Mouse (Mus musculus): ENCODE measurements around the gene Adamts2.

Adamts2 gene

DNA sequence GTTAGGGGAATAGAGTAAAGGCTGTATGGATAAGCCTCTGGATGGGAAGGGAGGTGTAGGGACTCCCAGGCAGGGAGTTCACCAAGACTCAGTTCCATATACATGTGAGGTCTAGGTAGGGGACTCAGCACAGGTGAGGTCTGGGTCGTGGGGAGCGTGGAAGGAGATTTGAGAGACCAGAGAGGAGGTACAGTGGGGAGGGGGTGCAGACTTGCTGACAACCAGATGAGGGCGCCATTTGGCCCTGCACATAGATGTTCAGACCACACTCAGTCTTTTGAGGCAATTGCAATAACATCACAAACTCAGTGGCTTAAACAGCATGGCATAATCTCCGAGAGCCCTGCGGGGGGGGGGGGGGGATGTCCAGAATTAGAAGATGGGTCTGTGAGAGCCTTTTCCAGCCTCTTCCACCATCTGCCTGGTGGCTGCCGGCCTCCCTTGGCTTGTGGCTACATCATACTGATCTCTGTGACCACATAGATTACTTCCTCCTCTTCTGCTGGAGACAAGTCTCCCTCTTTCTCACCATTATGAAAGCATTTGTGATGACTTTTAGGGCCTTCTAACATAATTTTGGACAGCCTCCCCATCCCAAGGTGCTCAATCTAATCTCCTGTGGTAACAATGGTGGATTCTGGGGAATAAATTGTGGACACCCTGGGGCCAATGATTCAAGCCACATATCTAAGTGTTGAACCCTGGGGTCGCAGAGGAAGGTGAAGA is 71.8 kb downstream of the Adamts2 start:
- no peak for DNase-seq

DNA sequence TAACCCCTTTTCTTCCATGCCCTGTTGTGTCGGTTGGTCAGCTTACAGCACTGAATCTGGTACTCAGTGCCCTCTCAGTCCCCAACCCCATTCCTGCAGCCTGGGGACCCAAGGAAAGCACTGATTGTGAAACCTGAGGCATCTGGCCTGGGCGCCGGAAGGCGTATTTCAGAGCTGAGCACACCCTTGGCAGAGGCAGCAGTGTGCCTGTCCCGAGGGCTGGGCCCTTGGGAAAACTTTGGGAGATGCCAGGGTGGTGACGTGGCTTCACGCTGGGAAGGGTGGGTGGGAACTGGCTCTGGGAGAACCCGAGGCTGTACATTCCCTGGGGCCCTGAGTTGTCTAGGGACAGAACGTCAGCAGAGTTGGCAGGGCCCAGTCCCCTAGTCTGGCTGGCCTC is 72.5 kb downstream of the Adamts2 start:
- DNase-seq: no peak

DNA sequence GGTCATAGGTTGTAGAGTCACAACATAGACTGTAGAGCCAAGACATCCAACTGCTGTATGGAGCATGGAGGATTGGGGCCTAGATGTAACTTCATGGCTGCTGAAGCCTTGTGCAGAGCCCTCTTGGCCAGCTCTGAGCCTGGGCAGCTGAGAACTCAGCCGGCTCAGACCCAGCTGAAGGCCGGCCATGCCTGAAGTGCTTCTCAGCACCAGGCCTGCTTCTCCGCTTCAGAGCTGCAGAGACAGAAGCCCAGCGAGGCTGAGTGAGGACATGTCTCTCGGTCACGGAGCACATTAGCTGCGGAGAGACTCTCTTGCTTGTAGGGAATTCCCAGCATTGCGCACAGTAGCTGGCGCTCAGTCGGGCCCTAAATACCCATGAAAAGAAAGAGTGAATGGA is 76.8 kb downstream of the Adamts2 start:
- no peak for DNase-seq

DNA sequence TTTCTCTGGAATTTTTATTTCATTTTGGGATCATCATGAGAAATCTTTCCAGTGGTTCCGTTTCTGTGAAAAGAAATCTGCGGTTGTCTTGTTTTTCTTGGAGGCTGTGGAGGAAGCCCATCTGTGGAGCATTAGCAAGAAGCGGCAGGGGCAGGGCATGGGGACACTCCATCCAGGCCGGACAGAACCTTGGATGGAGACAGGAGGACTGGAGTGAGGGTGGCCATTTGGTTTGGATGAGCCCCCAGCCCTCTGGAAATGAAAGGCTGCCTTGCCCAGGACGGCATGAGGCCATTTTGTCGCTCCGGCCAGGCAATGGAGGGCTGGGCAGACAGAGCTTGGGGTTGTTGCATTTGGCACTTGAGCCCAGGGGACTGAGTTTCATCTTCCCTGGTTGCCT is 80.1 kb downstream of the Adamts2 start:
- DNase-seq: no peak

DNA sequence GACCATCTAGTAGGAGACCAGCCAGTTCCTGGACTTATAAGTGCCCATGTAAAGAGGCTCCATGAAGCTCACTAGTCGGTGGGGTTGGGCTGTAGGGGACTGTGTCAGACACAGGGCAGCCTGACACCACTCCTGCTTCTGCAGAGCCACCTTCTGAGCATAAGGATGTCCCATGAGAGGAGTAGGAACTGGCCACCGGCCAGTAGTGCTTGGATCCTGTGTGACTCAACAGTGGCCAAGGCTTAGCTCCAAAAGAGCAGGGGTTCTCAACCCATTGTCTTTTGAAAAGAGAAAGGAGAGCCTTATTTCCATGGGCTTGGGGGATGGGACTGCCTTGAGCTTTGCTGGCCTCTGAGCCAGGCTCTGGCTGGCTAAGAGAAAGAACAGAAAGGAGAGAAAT is 81.9 kb downstream of the Adamts2 start:
- no peak for DNase-seq

DNA sequence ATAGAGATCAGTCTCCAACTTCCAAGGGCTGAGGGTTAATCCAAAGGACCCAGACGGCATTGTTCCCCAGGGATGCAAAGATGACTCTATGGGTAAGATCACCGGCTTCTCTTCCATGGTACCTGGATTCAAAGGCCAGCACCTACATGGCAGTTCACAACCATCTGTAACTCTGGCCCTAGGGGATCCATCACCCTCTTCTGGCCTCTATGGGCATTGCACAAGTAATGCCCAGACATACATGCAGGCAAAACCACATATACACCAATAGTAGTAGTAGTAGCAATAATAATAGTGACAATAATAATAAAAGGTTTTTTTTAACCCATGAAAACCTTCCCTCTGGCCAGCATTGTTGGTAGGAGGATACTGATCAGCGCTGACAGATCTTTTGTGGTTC is 86.7 kb downstream of the Adamts2 start:
- no peak for DNase-seq

DNA sequence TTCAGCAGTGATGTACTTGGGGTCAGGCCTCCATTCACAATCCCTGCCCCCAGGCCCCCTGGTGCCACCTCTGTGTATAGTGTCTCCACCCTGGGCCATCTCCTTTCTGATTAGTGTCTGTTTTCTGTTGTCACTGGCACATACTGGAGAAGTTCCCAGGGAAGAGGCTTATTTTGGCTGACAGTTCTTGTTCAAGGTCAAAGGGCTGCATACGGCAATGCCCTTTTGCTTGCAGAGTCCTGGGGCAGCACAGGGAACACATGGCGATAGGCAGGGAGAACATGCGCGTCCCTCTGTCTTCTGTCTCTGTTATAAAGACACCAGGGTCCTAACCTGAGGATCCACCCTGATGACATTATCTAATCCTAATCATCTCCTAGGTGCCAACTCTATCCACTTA is 87.8 kb downstream of the Adamts2 start:
- DNase-seq: no peak

DNA sequence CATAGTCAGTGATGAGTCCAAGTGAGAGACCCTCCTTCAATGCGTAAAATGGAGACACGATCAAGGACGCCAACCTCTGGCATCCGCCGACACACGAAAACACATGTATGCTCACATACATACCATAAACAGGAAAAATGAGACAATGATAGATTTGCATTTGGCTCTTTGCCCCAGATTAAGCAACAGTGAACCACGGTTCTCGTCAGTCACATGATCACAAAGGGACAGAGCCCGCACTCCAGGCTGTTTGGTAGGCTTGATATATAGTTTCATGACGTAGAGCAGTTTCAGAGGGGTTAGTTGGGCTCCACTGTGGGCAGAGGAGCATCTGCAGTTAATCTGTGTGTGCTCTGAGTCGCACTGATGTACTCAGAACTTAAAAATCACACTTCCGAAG is 98.1 kb downstream of the Adamts2 start:
- DNase-seq: no peak

DNA sequence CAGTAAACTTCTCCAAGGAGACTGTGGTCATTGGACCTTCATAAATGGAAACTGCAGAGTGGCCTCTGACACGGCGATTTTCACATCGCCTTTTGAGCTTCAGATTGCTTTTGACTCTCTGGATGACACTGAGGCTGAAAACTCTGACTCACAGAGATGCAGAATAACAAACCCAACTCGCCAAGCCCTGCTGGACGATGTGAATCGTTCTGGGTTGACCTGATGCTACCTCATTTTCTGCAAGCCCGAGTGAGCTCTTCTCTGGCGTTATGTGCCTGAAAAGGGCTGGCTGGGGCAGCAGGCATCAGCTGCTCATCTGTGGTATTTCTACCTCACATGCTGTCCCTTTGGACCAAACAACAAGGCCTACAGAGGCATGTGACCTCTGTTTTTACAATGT is 98.6 kb downstream of the Adamts2 start:
- DNase-seq: no peak

DNA sequence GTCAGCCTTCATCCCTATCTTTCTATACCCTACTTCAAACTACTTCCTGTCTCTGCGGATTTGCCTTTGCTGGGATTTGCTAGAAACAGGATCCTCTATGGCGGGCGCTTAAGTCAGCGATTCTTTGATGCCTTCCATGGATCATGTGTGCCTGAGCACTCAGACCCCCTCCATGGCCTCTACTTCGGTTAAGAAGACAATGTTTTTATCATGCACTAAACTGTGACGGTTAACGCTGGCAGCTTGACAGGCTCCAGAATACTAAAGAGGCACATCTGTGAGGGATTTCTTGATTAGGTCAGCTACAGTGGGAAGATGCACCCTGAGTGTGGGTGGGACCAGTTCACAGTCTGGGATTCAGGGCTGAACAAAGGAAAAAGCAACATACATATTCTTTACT is 101.5 kb downstream of the Adamts2 start:
- DNase-seq: no peak

DNA sequence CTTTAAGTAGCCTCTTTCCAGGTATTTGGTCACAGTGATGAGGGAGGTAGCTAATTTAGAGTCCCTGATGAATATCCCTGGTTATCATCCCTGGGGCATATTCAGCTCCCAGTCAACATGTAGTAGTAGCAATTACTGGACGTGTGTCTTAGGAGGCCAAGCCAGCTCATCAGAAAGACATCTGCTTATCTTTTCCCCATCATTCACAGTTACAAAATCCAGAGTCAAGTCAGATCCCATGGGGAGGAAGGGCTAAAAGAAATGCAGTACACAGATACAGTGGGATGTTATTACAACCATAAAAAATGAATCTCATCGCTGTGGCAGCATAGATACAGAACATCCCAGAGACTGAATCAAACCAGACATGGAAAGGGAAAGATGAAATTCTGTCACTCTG is 102.6 kb downstream of the Adamts2 start:
- no peak for DNase-seq

DNA sequence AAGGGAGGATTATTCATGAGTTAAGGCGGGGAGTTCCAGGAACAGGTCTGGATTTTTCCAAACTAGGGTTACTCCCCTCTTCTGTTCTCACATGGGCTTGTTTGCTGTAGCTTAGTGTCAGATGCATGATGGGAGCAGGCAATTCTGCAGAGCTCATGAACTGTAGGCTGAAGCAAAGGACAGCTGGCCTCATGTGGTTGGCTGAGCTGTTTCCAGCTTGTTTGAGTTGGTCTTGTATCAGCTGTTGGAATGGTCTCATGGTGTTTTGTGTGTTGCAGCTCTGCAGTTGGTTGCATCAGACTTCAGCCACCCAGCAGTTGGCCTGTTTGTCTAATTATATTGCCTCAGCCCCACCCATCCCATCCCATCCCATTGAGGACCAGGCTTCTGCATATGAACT is 105.4 kb downstream of the Adamts2 start:
- DNase-seq: no peak

DNA sequence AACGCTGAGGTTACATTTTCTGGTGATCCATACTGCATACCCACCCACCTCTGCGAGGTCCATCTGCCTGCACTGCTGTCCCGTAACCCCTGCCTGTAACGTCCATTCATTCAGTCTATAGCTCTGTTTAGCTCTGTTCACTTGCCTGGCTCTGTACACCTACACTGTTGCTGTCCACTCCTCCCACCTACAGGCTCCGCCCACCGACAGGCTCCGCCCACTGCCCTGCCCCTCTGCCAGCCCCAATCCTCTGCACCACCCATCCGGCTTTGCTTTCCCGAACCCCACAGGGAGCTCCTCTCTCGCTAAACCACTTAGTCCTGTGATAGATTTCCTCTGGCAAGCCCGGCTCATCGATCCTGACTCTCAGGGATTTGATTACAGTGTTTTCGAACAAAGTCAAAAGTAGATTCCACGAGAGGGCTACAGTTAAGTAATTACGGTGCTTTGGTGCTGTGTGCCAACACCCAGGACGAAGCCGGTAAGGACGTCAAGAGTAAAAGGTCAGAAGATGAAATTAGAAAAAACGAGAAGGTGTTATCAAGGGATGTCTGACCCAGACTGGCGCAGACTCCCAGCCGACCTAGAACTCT is 111.8 kb downstream of the Adamts2 start:
- no peak for DNase-seq

DNA sequence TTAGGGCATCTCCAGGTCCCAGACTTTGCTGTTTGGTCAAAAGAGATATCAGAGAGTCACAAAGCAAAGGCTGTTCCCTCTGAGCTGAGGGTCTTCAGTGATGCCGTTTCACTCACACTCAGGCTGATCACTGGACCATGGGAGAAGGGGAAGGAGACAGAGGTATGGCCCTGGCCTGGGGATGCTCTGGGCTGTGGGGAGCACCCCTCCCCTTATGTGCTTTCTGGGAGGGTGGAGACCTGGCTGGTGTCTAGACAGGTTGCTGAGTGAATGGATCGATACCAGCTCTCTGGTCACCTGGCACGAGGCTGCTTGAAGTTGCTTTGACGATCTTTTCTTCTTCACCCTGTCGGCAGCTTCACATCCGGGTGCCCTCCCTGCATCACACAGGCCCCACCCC is 113.2 kb downstream of the Adamts2 start:
- no peak for DNase-seq

DNA sequence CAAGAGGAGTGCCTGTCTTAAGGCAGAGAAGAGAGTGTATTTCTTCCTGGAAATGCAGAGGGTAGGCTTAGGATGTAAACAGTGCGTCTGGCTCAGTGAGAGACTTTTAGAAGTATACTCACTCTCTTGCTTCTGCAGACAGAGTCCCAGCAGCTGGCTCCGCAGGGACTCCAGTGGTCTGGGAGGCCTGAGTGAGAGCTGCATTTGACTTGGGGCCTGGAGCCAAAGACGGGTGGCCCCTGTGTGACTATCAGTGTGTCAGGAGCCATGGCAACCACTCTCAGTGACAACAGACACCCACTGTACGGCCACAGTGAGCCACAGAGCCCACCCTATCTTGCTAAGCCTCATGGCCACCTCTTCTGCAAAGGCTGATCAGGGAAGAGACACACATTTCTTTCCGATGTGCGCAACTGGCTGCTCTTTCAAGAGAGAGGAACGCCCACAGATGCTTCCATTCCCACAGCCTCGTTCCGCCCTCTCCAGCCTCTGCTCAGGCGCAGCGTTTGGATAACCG is 115.6 kb downstream of the Adamts2 start:
- peak; percentile 26 for DNase-seq

DNA sequence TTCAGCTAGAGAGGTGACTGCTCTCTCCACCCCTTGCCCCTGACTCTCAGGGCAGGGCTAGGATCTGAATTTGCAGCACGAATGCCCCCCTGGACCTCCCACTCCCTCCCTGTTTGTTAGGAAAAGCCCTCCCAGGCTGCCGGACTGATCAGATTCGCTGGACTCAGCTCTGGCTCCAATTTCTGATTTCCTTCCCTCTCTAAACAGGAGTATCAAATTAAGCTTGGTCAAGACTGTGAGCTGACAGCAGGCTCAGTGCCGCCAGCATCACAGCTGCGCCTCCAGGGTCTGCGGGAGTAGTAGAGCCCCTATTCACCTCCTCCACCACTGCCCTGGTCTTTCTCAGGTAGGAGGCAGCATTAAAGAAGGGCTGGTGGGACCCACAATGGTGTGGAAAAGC is 117.0 kb downstream of the Adamts2 start:
- no peak for DNase-seq

DNA sequence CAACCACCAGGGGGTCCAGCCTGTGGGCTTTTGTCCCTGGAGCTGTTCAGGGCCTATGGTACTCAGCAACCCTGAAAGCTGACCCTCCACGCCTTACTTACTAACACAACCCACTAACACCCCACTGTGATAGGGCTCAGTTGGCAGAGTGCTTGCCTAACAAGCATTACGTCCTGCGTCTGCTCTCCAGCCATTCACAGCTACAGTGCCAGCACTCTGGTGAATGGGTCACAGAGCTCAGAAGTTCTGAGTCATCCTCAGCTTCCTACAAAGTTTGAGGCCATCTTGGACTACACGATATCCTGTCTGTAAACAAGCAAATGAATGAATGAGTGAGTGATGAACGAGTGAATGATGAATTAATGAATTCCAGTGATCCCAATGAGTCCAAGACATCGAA is 118.5 kb downstream of the Adamts2 start:
- DNase-seq: no peak

DNA sequence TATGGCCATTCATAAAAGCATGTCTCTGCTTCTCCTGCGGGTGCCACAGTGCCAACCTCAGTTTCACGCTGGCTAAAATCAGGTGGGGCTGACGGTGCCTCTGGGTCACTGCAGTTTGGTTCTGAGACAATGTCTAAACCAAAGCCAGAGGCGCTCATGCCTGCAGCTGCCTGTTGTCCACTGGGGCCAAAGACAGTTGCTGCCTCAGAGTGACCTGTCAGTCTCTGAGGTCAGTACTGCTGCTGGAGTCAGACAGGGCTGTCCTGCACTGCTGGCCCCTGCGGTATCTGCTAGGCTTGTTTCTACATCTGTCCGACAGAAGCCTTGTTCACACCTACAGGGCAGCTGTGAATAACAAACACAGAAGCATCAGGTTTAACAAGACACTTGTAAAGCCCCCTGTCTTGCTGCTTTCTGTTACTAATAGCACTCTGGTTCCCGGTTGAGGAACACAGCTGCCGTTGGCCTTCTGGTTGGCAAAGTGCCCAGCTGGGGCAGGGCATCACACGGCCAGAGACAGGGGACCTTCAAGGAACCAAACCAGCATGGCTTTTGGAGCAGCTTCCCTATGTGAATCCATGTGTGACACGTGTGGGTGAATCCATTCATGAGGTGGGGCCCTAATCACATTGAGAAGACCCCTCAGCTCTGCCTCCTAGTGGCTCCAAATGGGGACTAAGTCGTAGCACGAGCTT is 119.1 kb downstream of the Adamts2 start:
- DNase-seq: no peak

DNA sequence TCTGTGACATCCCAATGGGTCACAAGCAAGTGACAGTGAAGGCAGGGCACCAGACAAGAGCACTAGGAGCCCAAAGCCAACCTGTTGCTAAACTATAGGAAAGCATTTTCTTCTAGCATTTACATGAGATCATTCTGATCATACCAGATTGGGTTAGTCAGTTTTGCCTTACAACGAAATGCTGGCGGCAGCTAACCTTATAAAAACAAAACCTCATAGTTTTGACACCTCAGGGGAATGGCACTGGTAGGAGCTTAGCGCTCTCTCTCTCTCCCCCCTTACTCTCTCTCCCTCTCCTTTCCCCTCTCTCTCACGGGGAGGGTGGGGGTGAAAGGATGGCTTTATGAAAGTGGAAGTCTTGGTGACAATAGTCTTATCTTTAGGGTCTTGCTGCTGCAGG is 123.7 kb downstream of the Adamts2 start:
- DNase-seq: no peak

DNA sequence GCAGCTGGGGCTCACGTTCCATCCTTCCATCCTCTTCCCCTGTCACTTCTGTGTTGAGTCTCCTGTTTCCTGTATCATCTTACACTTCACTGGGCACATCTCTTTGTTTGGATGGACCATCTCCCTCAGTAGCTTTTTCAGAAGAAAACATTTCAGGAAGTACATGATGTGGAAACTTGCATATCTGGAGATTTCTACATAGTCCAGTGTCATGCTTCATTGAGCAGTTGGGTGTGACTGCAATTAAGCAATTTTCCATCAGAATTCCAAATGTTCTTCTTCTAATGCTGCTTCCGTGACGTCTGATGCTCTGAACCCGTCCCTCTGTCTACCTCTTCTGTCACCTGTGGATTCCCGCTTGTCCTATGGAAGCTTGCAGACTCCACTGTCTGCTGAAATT is 124.2 kb downstream of the Adamts2 start:
- no peak for DNase-seq

DNA sequence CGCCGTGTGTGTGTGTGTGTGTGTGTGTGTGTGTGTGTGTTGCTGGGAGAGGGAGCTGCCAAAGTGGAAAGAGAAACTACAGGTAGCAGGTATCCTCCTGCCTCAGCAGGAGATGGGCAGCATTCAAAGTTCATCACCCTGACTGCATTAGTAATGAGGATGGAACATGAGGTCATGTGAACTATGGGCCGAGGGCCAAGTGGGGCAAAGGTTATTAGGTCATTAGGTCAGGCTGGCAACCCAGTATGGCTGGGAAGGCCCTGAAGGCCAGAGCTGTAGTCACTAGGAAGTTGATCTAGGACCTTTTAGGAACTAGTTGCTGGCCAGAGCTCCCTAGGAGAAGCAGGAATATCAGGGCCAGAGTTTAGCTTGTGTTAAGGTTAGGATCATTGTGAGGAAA is 131.3 kb downstream of the Adamts2 start:
- no peak for DNase-seq

DNA sequence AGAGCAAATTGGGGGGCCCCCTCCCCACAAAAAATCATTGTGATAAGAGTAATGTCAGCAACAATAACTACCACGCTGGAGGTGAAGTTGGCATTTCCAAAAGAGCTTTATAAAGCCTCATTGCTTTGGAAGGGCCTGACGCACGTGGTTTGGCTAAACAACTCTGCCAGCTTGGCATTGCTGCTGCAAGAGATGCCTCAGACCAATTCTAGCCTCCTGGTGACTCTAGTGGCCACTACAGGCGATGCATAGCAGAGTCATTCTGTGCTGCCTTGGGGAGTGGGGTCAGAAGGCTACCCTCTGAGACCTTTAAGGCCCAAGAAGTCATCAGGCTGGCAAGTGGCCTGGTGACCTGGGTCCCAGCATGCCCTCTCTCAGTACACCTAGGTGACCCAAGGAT is 132.2 kb downstream of the Adamts2 start:
- no peak for DNase-seq

DNA sequence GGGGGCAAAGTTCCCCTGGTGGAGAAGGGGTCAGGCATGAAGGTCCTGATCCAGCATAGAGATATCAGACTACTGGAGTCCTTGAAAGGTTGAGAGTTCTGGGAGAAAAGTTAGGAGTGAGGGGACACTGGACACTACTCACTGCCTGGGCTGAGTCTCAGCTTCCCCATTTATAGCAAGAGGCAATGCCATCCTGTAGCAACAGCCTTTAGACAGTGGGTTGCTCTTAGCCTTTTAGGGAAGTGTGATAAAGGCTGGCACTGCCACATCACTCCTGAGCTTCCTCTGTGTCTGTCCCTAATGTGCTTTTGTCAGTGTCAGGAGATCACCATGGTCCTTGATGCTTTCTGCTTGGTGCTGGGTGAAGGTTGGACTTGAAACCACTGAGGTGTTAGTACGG is 134.7 kb downstream of the Adamts2 start:
- no peak for DNase-seq

DNA sequence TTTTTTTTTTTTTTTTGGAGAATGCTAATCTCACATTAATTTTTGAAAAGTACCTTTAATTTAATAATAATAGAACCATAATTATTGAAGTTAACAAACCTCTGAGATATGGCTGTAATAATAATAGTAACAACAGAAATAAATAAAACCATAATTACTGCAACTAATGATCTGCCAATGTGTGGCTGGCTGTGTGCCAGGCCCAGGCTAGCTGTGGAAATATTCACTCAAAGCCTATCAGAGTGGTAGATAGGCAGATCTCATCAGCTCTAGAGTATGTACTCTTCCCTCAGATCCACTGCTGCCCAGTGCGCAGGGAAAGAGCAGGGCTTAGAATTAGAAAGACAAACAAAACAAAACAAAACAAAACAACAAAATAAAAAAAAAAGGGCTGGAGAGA is 136.6 kb downstream of the Adamts2 start:
- DNase-seq: no peak

Measured in right cerebral cortex, adult 18-20 months (tissue).